Mouse (Mus musculus): Measurements from ENCODE around the gene Ppp4c. TPM values are rescaled to one million over a fixed set of nuclear protein-coding genes. Genes with fewer than 3 reads are reported as not detected.

The Ppp4c gene
- 135 and 145 TPM in 2 replicates for polyA plus RNA-seq (2012; rRNA removed)

GRCm38 (mm10) chr7:126791851-126792720 lies at the start of gene Ppp4c:
Gene Ppp4c (minus strand): TSS chr7:126792496.
- no peaks in the 10 kb centered on the region for H3K27me3 ChIP-seq (replicated peaks; ENCODE audit: control insufficient read depth, insufficient read depth, low read length)
- H3K4me1 ChIP-seq (ENCODE audit: control insufficient read depth, insufficient read depth, low read length): peaks cover 6% of the 10 kb centered on the region; the same call in 1 of the 2 replicates
- TF ChIP-seq CTCF (conservative IDR thresholded peaks at IDR 0.05; ENCODE audit: insufficient read depth, insufficient read length, low read depth, low read length): 0 out of 2 replicates have a peak, but pooled peaks have one; percentile 1
- TF ChIP-seq POLR2A (IDR thresholded peaks at IDR 0.05; ENCODE audit: low read depth, low read length): peak; percentile 4
- peaks cover 6% of the 10 kb centered on the region; the same call in 1 of the 2 replicates for H3K36me3 ChIP-seq (ENCODE audit: control insufficient read depth, insufficient read depth, low read length)
- H3K4me3 ChIP-seq (ENCODE audit: insufficient read depth, low read depth, low read length): peak within 1 kb of the TSS; percentile 73
- H3K27ac ChIP-seq (ENCODE audit: insufficient read depth, low read depth, low read length): peak within 1 kb of the TSS; percentile 72
- DNase-seq: peak; percentile 98
- under 1% methylated on average over 74 of the region's 83 CpGs for WGBS

GRCm38 (mm10) chr7:126833294-126833693 lies 41.0 kb upstream of the Ppp4c start:
- Histone ChIP-seq H3K27ac (ENCODE audit: insufficient read depth, low read depth, low read length) (no peak overlapping the region), H3K4me3 (ENCODE audit: insufficient read depth, low read depth, low read length) (no peak overlapping the region), H3K36me3 (ENCODE audit: control insufficient read depth, insufficient read depth, low read length) (no peaks in the 10 kb centered on the region), H3K27me3 (replicated peaks; ENCODE audit: control insufficient read depth, insufficient read depth, low read length) (no peaks in the 10 kb centered on the region), H3K4me1 (ENCODE audit: control insufficient read depth, insufficient read depth, low read length) (peaks cover 4% of the 10 kb centered on the region; the same call in 1 of the 2 replicates)
- 97% methylated on average over 1 of the region's 1 CpGs for WGBS
- TF ChIP-seq CTCF (conservative IDR thresholded peaks at IDR 0.05; ENCODE audit: insufficient read depth, insufficient read length, low read depth, low read length) (no peak), POLR2A (IDR thresholded peaks at IDR 0.05; ENCODE audit: low read depth, low read length) (no peak)
- no peak for DNase-seq

- H3K27ac ChIP-seq (ENCODE audit: insufficient read depth, low read depth, low read length): peak overlapping the region; percentile 57; the same call in 1 of the 2 replicates
- 1% methylated on average over 21 of the region's 21 CpGs for WGBS
- H3K36me3 ChIP-seq (ENCODE audit: control insufficient read depth, insufficient read depth, low read length): no peaks in the 10 kb centered on the region
- no peaks in the 10 kb centered on the region for H3K27me3 ChIP-seq (replicated peaks; ENCODE audit: control insufficient read depth, insufficient read depth, low read length)
- H3K4me1 ChIP-seq (ENCODE audit: control insufficient read depth, insufficient read depth, low read length): peaks cover 4% of the 10 kb centered on the region; the same call in 1 of the 2 replicates
- H3K4me3 ChIP-seq (ENCODE audit: insufficient read depth, low read depth, low read length): peak overlapping the region; percentile 41
- peak; percentile 87 for DNase-seq
- TF ChIP-seq POLR2A (IDR thresholded peaks at IDR 0.05; ENCODE audit: low read depth, low read length) (no peak), CTCF (conservative IDR thresholded peaks at IDR 0.05; ENCODE audit: insufficient read depth, insufficient read length, low read depth, low read length) (peak; percentile 93)
These were observed 39.8 kb upstream of the Ppp4c start for GRCm38 (mm10) chr7:126832036-126832598.

GRCm38 (mm10) chr7:126831539-126831938 lies 39.2 kb upstream of the Ppp4c start, which contains the start of gene 4930451I11Rik:
Gene 4930451I11Rik (minus strand): TSS chr7:126831639.
- WGBS: 55% methylated on average over 5 of the region's 5 CpGs
- Histone ChIP-seq H3K4me3 (ENCODE audit: insufficient read depth, low read depth, low read length) (peak within 1 kb of the TSS; percentile 41), H3K27ac (ENCODE audit: insufficient read depth, low read depth, low read length) (peak within 1 kb of the TSS; percentile 57; the same call in 1 of the 2 replicates), H3K36me3 (ENCODE audit: control insufficient read depth, insufficient read depth, low read length) (no peaks in the 10 kb centered on the region), H3K27me3 (replicated peaks; ENCODE audit: control insufficient read depth, insufficient read depth, low read length) (no peaks in the 10 kb centered on the region), H3K4me1 (ENCODE audit: control insufficient read depth, insufficient read depth, low read length) (peaks cover 2% of the 10 kb centered on the region; the same call in 1 of the 2 replicates)
- no peak for TF ChIP-seq CTCF (conservative IDR thresholded peaks at IDR 0.05; ENCODE audit: insufficient read depth, insufficient read length, low read depth, low read length)
- TF ChIP-seq POLR2A (IDR thresholded peaks at IDR 0.05; ENCODE audit: low read depth, low read length): no peak
- no peak for DNase-seq

GRCm38 (mm10) chr7:126825952-126826351 lies 33.7 kb upstream of the Ppp4c start:
- H3K4me1 ChIP-seq (ENCODE audit: control insufficient read depth, insufficient read depth, low read length): no peaks in the 10 kb centered on the region
- no peaks in the 10 kb centered on the region for H3K27me3 ChIP-seq (replicated peaks; ENCODE audit: control insufficient read depth, insufficient read depth, low read length)
- no peak for DNase-seq
- H3K4me3 ChIP-seq (ENCODE audit: insufficient read depth, low read depth, low read length): no peak overlapping the region
- 69% methylated on average over 5 of the region's 5 CpGs for WGBS
- no peak overlapping the region for H3K27ac ChIP-seq (ENCODE audit: insufficient read depth, low read depth, low read length)
- TF ChIP-seq POLR2A (IDR thresholded peaks at IDR 0.05; ENCODE audit: low read depth, low read length) (no peak), CTCF (conservative IDR thresholded peaks at IDR 0.05; ENCODE audit: insufficient read depth, insufficient read length, low read depth, low read length) (no peak)
- no peaks in the 10 kb centered on the region for H3K36me3 ChIP-seq (ENCODE audit: control insufficient read depth, insufficient read depth, low read length)

GRCm38 (mm10) chr7:126825403-126825802 lies 33.1 kb upstream of the Ppp4c start:
- H3K4me3 ChIP-seq (ENCODE audit: insufficient read depth, low read depth, low read length): no peak overlapping the region
- H3K27ac ChIP-seq (ENCODE audit: insufficient read depth, low read depth, low read length): no peak overlapping the region
- 28% methylated on average over 8 of the region's 8 CpGs for WGBS
- no peak for DNase-seq
- TF ChIP-seq POLR2A (IDR thresholded peaks at IDR 0.05; ENCODE audit: low read depth, low read length): no peak
- TF ChIP-seq CTCF (conservative IDR thresholded peaks at IDR 0.05; ENCODE audit: insufficient read depth, insufficient read length, low read depth, low read length): no peak
- no peaks in the 10 kb centered on the region for H3K4me1 ChIP-seq (ENCODE audit: control insufficient read depth, insufficient read depth, low read length)
- no peaks in the 10 kb centered on the region for H3K27me3 ChIP-seq (replicated peaks; ENCODE audit: control insufficient read depth, insufficient read depth, low read length)
- no peaks in the 10 kb centered on the region for H3K36me3 ChIP-seq (ENCODE audit: control insufficient read depth, insufficient read depth, low read length)

GRCm38 (mm10) chr7:126823940-126824339 lies 31.6 kb upstream of the Ppp4c start:
- Histone ChIP-seq H3K27me3 (replicated peaks; ENCODE audit: control insufficient read depth, insufficient read depth, low read length) (no peaks in the 10 kb centered on the region), H3K36me3 (ENCODE audit: control insufficient read depth, insufficient read depth, low read length) (no peaks in the 10 kb centered on the region), H3K27ac (ENCODE audit: insufficient read depth, low read depth, low read length) (no peak overlapping the region), H3K4me3 (ENCODE audit: insufficient read depth, low read depth, low read length) (no peak overlapping the region), H3K4me1 (ENCODE audit: control insufficient read depth, insufficient read depth, low read length) (no peaks in the 10 kb centered on the region)
- TF ChIP-seq POLR2A (IDR thresholded peaks at IDR 0.05; ENCODE audit: low read depth, low read length): no peak
- no peak for TF ChIP-seq CTCF (conservative IDR thresholded peaks at IDR 0.05; ENCODE audit: insufficient read depth, insufficient read length, low read depth, low read length)
- DNase-seq: no peak
- WGBS: 34% methylated on average over 10 of the region's 10 CpGs
